Mouse (Mus musculus): ENCODE results near the gene Sec13.
"Not testable (repeated sequence)": the region's sequence is repeated elsewhere in the genome, so short reads cannot be mapped to it uniquely, and the experiment has no call there.

Sec13 gene

DNA sequence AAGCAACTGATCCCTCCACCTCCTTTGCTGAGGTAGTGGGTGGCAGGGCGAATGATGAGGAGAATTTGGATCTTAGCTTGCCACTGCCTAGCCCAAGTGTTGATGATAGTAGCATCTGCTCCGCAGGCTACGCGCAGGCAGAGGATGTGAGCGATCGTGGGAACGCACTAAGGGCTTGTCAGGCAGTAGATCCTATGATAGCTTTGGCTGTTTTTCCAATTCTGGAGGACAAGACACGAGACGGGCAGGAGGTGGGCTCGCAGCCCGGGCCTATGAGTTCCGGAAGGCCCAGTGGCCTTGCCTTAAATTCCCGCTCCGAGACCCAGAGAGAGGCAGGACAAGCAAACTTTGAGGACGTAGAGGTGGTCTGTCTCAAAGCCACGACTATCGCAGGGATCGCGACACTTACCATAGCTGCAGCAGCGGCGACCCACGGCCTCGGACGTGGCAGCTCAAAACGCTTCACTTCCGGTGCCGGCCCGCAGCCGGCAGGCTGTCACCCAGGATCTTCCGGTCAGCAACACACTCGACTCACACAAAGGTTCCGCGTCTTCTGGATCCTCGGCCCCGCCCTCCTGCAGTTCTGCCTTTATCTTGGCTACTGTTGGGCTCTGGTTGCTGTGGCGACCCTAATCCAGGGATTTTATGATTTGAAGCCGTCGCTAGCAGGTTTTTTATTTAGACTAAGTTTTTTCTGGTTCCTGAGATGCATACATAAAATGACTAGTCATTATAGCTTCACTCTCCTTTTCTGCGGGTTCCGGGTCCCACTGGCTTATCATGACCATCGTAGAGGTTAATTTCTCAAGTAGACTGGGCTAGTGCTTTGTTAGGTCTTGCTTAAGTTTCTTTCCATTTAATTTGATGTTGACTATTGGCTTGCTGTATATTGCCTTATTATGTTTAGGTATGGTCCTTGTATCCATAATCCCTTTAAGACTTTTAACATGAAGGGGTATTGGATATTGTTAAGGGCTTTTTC is at the start of gene Sec13:
Gene Sec13, minus strand, starts transcription at position 508 of the 982 bp plus-strand sequence.
- peak; percentile 75 to 85 for DNase-seq (ENCODE audit: low spot score in 2 of 2)

DNA sequence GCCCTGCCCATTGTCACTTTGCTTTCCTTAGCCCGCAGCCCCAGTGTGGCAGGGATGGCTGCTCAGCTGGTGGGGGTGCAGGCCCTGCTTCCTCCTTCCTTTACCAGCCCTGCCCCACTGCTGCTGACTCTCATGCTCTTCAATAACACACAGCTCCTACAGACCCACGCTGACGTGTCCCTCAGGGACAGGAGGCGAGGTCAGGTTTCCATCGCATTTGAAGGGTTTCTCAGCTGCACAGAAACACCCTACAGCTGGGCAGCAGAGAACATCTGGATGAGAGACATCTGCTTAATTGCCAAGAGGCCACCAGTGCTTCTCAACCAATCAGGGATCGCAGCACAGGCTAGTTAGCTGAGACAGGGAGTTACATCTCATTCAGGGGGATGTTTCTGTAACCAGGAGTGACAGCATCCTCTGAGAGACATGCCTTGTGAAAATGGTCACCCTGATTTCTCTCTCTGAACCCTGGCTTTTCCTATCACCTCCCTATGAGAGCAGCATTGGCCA is 47.0 kb upstream of the Sec13 start:
- DNase-seq (ENCODE audit: low spot score in 2 of 2), result no peak

GRCm38 (mm10) chr6:113785658-113786057 is 45.1 kb upstream of the Sec13 start:
- no peak for DNase-seq (ENCODE audit: low spot score in 2 of 2)

GRCm38 (mm10) chr6:113778229-113778753 is 37.7 kb upstream of the Sec13 start:
- no peak for DNase-seq (ENCODE audit: low spot score in 2 of 2)

- no peak for DNase-seq (ENCODE audit: low spot score in 2 of 2)
These were observed 28.3 kb upstream of the Sec13 start for GRCm38 (mm10) chr6:113768804-113769203.

DNA sequence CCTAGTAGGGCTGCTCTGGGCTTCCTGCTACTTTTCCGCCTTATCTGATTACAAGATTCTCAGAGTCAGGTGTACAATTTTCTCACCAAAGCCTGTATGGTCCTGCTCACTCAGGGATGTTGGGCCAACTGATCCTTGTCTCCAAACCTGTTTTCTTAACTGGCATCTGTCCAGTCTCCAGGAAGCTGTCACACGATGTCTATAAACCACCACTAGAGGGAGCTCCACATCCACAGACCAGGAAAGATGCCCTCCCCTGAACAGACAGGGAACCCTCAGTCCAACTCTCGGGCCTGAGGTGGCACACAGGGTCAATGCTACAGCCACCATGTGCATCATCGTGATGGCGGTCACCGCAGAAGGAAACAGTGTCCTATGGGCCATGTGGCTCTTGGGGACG is 21.1 kb upstream of the Sec13 start:
- DNase-seq (ENCODE audit: low spot score in 2 of 2), result peak; percentile 32 to 43

DNA sequence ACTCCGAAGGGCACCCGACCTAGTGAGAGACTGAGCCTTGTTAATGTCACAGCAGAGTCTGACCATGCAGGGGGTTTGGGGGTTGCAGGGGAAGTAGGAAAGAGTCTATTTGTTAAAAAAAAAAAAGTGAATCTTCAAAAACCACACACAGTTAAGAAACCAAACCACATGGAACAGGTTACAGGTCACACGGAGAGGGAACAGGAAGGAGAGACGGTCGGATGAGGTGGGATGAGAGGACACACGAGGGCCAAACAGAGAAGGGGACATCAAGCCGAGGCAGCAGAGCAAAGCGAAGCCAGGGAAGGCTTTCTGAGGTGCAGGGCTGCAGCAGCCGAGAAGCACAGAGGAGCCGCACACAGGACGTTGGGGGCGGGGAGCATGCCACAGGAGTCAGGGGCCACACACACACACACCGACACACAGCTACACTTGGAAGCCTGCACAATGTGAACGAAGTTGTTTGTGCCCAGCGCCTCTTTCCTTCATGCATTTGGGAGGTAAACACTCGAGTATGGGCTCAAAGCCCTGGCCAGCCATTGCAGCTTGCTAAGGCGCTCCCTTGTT is 8.7 kb upstream of the Sec13 start:
- DNase-seq (ENCODE audit: low spot score in 2 of 2), result no peak

- no peak for DNase-seq (ENCODE audit: low spot score in 2 of 2)
These were observed 7.8 kb upstream of the Sec13 start for GRCm38 (mm10) chr6:113748351-113748750.

DNA sequence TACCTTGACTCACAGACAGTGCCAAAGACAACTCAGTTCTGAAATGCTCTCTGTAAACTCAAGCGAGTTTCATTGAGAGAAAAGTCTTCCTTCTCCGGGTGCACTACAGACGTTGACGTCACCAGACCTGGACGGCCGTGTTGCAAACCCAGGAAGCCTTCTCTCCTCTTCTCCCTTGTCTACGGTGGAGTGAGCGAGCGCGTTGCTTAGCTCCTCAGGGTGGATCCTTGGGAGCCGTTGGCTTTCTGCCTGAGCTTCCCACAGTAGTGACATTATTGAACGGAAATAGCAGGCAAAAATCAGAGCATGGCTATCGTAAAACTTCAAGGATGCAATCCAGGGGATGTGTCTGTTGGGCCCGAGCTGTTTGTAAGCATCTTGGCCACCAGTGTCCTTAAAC is 6.7 kb upstream of the Sec13 start:
- DNase-seq (ENCODE audit: low spot score in 2 of 2), result no peak

DNA sequence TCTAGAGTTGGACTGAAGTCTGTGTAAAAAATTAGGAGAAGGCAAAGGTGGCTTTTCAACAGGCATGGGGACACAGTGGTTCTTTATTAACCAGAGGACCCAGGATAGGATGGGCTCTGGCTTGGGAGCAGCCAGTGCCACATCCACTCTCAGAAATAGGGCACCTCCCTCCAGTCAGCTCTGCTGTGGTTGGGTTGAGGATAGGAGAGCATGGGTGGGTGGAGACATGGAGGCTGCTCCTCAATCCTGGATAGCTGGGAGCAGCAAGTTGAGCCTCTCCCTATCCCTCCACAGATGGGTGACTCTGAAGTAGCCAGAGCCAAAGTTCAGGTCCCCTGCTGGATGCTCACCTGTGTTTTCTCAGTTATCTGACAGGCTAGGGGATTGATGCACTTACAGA is 4.6 kb upstream of the Sec13 start:
- no peak for DNase-seq (ENCODE audit: low spot score in 2 of 2)

DNA sequence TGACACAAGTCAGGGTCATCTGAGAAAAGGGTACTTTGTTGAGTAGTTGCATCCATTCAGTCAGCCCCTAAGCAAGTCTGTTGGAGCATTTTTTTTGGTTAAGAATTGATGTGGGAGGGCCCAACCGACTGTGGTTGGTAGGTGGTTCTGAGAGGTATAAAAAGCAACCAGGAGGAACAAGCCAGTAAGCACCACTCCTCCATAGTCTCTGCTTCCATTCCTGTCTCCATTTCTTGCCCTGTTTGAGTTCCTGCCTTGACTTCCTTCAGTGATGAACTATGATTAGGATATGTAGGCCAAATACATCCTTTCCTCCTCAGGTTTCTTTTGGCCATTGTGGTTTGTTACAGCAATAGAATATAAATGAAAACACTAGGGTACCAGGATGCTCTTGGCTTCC is 2.6 kb upstream of the Sec13 start:
- no peak for DNase-seq (ENCODE audit: low spot score in 2 of 2)

- no peak for DNase-seq (ENCODE audit: low spot score in 2 of 2)
These were observed 1.8 kb upstream of the Sec13 start for GRCm38 (mm10) chr6:113742321-113742720.

DNA sequence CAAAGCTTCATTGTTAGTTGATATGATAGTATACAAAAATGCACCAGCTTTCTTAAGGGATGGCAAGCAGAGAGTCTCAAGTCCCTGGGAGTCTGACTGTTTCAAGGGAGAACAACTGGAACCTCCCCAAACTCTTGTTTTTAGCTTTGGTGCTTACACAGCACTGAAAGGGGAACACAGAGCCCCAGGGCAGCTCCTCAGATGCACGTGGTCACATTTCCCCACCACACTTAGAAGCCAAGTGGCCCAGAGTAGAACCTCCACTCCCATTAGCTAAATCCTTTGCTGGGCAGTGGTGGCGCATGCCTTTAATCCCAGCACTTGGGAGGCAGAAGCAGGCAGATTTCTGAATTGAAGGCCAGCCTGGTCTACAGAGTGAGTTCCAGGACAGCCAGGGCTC is 882 bp upstream of the Sec13 start:
- DNase-seq (ENCODE audit: low spot score in 2 of 2), result no peak

DNA sequence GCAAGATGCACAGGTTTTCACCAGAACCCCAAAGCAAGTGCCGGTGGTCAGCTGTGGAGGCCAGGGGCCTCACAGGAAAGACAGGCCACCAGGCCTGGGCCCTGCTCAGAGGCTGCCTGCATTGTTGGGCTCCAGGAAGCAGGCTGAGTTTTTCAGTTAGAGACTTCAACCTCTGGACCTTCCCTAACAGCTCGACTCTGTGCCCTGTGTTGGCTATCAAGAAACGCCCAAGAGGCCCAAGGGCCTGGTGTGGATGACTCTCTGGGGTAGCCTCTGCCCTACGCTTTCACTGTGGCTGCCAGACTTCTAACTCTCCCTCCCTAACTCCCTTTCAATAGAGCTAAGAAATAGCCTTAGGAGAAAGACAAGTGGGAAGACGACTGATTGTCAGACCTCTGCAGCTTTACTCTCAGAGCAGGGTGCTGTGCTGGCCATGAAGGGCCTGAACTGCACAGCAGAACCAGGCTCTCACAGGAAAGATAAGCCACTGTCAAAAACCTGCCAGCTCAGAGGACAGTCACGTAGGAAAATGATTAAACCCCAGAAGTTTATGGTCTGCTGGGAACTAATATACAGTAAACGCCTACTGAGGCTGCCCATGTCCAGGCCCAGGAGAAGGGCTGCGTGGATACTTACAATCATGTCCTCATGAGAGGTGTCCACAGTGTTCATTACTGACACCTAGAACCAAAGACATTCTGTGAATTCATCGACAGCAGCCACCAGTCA is 3.1 kb downstream of the Sec13 start:
- DNase-seq (ENCODE audit: low spot score in 2 of 2), result no peak

DNA sequence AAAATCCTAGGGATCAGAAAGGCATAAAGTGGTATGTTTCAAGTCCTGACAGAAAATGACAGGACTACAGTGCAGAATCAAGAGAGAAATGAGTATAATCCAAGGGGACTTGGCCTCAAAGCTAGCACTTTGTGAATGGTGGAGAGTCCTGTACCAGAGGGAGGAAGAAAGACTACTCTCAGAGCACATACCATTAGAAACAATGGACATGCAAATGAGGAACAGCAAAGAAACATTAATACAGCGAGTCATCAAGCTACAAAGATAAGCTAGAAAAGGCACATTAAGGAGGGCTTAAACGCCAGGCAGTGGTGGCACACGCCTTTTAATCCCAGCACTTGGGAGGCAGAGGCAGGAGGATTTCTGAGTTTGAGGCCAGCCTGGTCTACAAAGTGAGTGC is 9.2 kb downstream of the Sec13 start:
- no peak for DNase-seq (ENCODE audit: low spot score in 2 of 2)

GRCm38 (mm10) chr6:113728181-113728580 is 12.4 kb downstream of the Sec13 start:
- no peak for DNase-seq (ENCODE audit: low spot score in 2 of 2)

DNA sequence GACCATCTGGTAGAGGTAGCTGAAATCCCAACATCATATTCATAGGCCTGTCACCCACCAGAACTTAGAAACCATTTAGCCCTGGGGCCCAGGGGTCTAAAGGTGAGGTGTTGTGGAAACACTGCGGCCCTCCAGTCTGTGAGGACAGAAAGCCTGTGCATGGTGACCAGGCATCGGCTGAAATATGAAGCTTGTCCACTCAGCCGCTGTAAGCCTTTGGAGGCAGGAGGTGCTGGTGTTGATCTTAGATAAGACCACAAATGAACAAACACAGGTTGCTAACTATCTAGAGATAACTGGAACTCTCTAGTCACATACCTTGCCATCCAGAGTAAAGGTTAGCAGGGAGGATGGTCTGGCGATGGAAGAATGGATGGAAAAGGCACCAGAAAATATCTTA is 19.5 kb downstream of the Sec13 start:
- no peak for DNase-seq (ENCODE audit: low spot score in 2 of 2)

DNA sequence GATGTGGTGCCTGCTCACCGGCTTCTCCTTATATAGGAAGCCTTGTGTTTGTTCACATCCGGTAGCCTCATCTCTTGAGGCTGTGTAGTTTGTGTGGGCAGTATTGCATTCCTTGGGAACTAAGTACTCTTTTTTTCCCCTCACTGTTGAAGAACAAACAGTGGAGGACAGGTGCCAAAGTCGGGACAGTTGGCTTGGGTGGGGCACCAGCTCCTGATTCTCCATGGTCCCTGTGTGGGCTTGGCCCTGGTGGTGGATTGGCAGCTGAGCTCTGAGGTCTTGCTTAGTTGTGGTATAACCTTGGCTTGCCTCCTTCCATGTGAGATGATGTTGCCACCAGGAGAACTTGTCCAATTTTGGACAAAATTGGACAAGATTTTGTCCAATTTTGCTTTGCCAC is 20.7 kb downstream of the Sec13 start, which contains the start of gene Ghrl:
Gene Ghrl, minus strand, starts transcription at position 3 of the 400 bp plus-strand sequence.
- no peak for DNase-seq (ENCODE audit: low spot score in 2 of 2)

GRCm38 (mm10) chr6:113717541-113717940 is 23.0 kb downstream of the Sec13 start:
- no peak for DNase-seq (ENCODE audit: low spot score in 2 of 2)

DNA sequence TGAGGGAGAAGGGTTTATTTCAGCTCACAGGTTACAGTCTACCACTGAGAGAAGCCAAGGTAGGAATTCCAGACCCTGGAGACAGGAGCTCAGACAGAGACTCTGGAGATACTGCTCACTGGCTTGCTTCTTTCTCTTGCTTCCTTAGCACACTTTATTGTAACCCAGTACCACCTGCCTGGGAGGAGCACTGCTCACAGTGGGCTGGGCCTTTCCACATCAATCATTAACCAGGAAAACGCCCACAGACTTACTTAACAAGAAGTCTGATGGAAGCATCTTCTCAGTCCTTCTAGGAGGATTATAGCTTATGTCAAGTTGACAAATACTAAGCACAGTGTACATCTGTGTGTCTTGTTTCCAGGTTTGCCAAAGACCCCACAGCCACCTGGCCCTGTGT is 25.7 kb downstream of the Sec13 start:
- no peak for DNase-seq (ENCODE audit: low spot score in 2 of 2)

- DNase-seq (ENCODE audit: low spot score in 2 of 2), result no peak
These were observed 26.3 kb downstream of the Sec13 start for GRCm38 (mm10) chr6:113714276-113714675.

GRCm38 (mm10) chr6:113713389-113713788 is 27.2 kb downstream of the Sec13 start:
- not testable (repeated sequence) for DNase-seq (ENCODE audit: low spot score in 2 of 2)

All from natural killer cell, adult 2 months (primary cell).